Mouse (Mus musculus) heart, embryonic 15.5 days (tissue): ENCODE measurements around the gene Carns1. TPM values are rescaled to one million over a fixed set of nuclear protein-coding genes. Genes with fewer than 3 reads are reported as not detected.

ENCODE experiments used
- ATAC-seq: fragments of 200-750 bp; cut with Nextera tagmentation; replicated peaks from 2 replicates; pipeline ENCODE4 v1.8.0; 2017; ENCODE audit warnings: low read depth, moderate TSS enrichment; ENCODE audit not compliant: insufficient number of reproducible peaks, insufficient read depth, low FRiP score
- H3K27ac ChIP-seq: fragments of 300-500 bp; sonication (generic); 2 replicates; pipeline ENCODE4 v1.5.1; 2015; ENCODE audit warnings: mild to moderate bottlenecking, inconsistent platforms
- H3K27me3 ChIP-seq: fragments of 300-500 bp; sonication (generic); 2 replicates; pipeline ENCODE4 v1.6.1; 2015; ENCODE audit warnings: inconsistent platforms
- H3K36me3 ChIP-seq: fragments of 300-500 bp; sonication (generic); 2 replicates; pipeline ENCODE4 v1.6.1; 2015; ENCODE audit warnings: mild to moderate bottlenecking, inconsistent platforms
- H3K4me1 ChIP-seq: fragments of 300-500 bp; sonication (generic); replicated peaks from 2 replicates; pipeline ENCODE4 v1.6.1; 2015; ENCODE audit warnings: inconsistent platforms
- H3K4me2 ChIP-seq: fragments of 300-500 bp; sonication (generic); 2 replicates; pipeline ENCODE4 v1.6.1; 2015; ENCODE audit warnings: inconsistent platforms, mild to moderate bottlenecking, moderate library complexity
- H3K4me3 ChIP-seq: fragments of 300-500 bp; sonication (generic); 2 replicates; pipeline ENCODE4 v1.5.1; 2015; ENCODE audit warnings: mild to moderate bottlenecking, inconsistent platforms
- H3K9ac ChIP-seq: fragments of 300-500 bp; sonication (generic); 2 replicates; pipeline ENCODE4 v1.6.1; 2015; ENCODE audit warnings: mild to moderate bottlenecking, inconsistent platforms
- H3K9me3 ChIP-seq: fragments of 300-500 bp; sonication (generic); replicated peaks from 2 replicates; pipeline ENCODE4 v1.6.1; 2016; ENCODE audit warnings: inconsistent platforms
- WGBS: fragments of 180-500 bp; shearing (Covaris S2); methylation state at CpG from one replicate; pipeline ENCODE4 v1.1.7; 2015; ENCODE audit warnings: mixed read lengths; 5-methylcytosine and 5-hydroxymethylcytosine counted together
- polyA plus RNA-seq: library from polyadenylated mRNA; unstranded; fragments of >200 nt; fragmentation: Nextera tagmentation; extraction: Ambion mirVana; gene quantifications from 2 replicates; pipeline ENCODE4 v1.2.1, GENCODE M21; 2015

Gene Carns1
- polyA plus RNA-seq, 1 experiment from 2014 or later, result 12.3 TPM

- WGBS, result under 1% methylated on average over 34 of the region's 34 CpGs
- Histone ChIP-seq H3K4me2 (peak within 1 kb of the TSS; percentile 92), H3K27me3 (peaks cover 10% of the 10 kb centered on the region), H3K9ac (peak within 1 kb of the TSS; percentile 71), H3K4me1 (peaks cover 30% of the 10 kb centered on the region), H3K27ac (peak within 1 kb of the TSS; percentile 74), H3K9me3 (no peaks in the 10 kb centered on the region), H3K4me3 (peak within 1 kb of the TSS; percentile 66), H3K36me3 (peaks cover 15% of the 10 kb centered on the region)
- peak; percentile 73 for ATAC-seq
Observed at GRCm38 (mm10) chr19:4201291-4201909, 26.1 kb upstream of the Carns1 start, which contains the start of gene Rad9a. Rad9a (minus strand) TSS chr19:4201662.

- 60% methylated on average over 3 of the region's 3 CpGs for WGBS
- peaks cover 48% of the 10 kb centered on the region for H3K36me3 ChIP-seq
Observed at GRCm38 (mm10) chr19:4197180-4197579, 21.9 kb upstream of the Carns1 start.

GRCm38 (mm10) chr19:4196548-4196947 is 21.3 kb upstream of the Carns1 start:
- Histone ChIP-seq H3K36me3 (peaks cover 48% of the 10 kb centered on the region), H3K9me3 (no peaks in the 10 kb centered on the region), H3K4me2 (no peak overlapping the region), H3K27me3 (no peaks in the 10 kb centered on the region), H3K4me1 (peaks cover 51% of the 10 kb centered on the region), H3K27ac (0 out of 2 replicates have a peak overlapping the region, but pooled peaks have one; percentile 12), H3K9ac (no peak overlapping the region), H3K4me3 (no peak overlapping the region)
- WGBS, result 33% methylated on average over 5 of the region's 5 CpGs
- ATAC-seq, result no peak

More at GRCm38 (mm10) chr19:4197180-4197579, 21.9 kb upstream of the Carns1 start:
- Histone ChIP-seq H3K4me1 (peaks cover 54% of the 10 kb centered on the region), H3K27ac (no peak overlapping the region), H3K4me3 (no peak overlapping the region), H3K4me2 (no peak overlapping the region), H3K9ac (no peak overlapping the region), H3K27me3 (no peaks in the 10 kb centered on the region), H3K9me3 (no peaks in the 10 kb centered on the region)
- ATAC-seq, result no peak

GRCm38 (mm10) chr19:4196048-4196447 is 20.8 kb upstream of the Carns1 start:
- 56% methylated on average over 2 of the region's 2 CpGs for WGBS
- H3K27me3 ChIP-seq, result no peaks in the 10 kb centered on the region
- peaks cover 48% of the 10 kb centered on the region for H3K36me3 ChIP-seq
- no peaks in the 10 kb centered on the region for H3K9me3 ChIP-seq
- ATAC-seq, result no peak
- no peak overlapping the region for H3K4me2 ChIP-seq
- no peak overlapping the region for H3K9ac ChIP-seq
- H3K27ac ChIP-seq, result peak overlapping the region; percentile 12; the same call in 1 of the 2 replicates
- no peak overlapping the region for H3K4me3 ChIP-seq
- H3K4me1 ChIP-seq, result peaks cover 55% of the 10 kb centered on the region

GRCm38 (mm10) chr19:4194776-4195650 is 19.7 kb upstream of the Carns1 start:
- peaks cover 50% of the 10 kb centered on the region for H3K4me1 ChIP-seq

GRCm38 (mm10) chr19:4194021-4194724 is 18.9 kb upstream of the Carns1 start:
- no peak overlapping the region for H3K9ac ChIP-seq
- no peak overlapping the region for H3K27ac ChIP-seq
- 77% methylated on average over 8 of the region's 8 CpGs for WGBS
- H3K27me3 ChIP-seq, result no peaks in the 10 kb centered on the region
- peak overlapping the region; percentile 84; the same call in 1 of the 2 replicates for H3K4me3 ChIP-seq
- no peak for ATAC-seq
- H3K36me3 ChIP-seq, result peaks cover 46% of the 10 kb centered on the region
- peaks cover 48% of the 10 kb centered on the region for H3K4me1 ChIP-seq
- H3K4me2 ChIP-seq, result peak overlapping the region; percentile 87
- no peaks in the 10 kb centered on the region for H3K9me3 ChIP-seq

More at GRCm38 (mm10) chr19:4194776-4195650, 19.7 kb upstream of the Carns1 start:
- H3K27me3 ChIP-seq, result no peaks in the 10 kb centered on the region
- no peak overlapping the region for H3K4me2 ChIP-seq
- no peak overlapping the region for H3K9ac ChIP-seq
- H3K9me3 ChIP-seq, result no peaks in the 10 kb centered on the region
- no peak overlapping the region for H3K4me3 ChIP-seq
- ATAC-seq, result no peak
- WGBS, result 67% methylated on average over 12 of the region's 12 CpGs
- H3K36me3 ChIP-seq, result peaks cover 48% of the 10 kb centered on the region
- H3K27ac ChIP-seq, result no peak overlapping the region; the same call in 1 of the 2 replicates

GRCm38 (mm10) chr19:4193129-4193528 is 17.9 kb upstream of the Carns1 start:
- H3K4me1 ChIP-seq, result peaks cover 48% of the 10 kb centered on the region
- H3K27ac ChIP-seq, result peak overlapping the region; percentile 89
- peaks cover 46% of the 10 kb centered on the region for H3K36me3 ChIP-seq
- no peaks in the 10 kb centered on the region for H3K27me3 ChIP-seq
- peak overlapping the region; percentile 84 for H3K4me3 ChIP-seq
- WGBS, result 51% methylated on average over 6 of the region's 6 CpGs
- H3K9me3 ChIP-seq, result no peaks in the 10 kb centered on the region
- ATAC-seq, result no peak
- H3K4me2 ChIP-seq, result peak overlapping the region; percentile 87
- H3K9ac ChIP-seq, result peak overlapping the region; percentile 98

GRCm38 (mm10) chr19:4192251-4192985 is 17.1 kb upstream of the Carns1 start:
- Histone ChIP-seq H3K4me1 (peaks cover 54% of the 10 kb centered on the region), H3K27me3 (no peaks in the 10 kb centered on the region), H3K4me2 (peak overlapping the region; percentile 87), H3K27ac (peak overlapping the region; percentile 89), H3K9ac (peak overlapping the region; percentile 98), H3K36me3 (peaks cover 40% of the 10 kb centered on the region), H3K9me3 (no peaks in the 10 kb centered on the region), H3K4me3 (peak overlapping the region; percentile 84)
- peak; percentile 57 for ATAC-seq
- under 1% methylated on average over 52 of the region's 52 CpGs for WGBS

- Histone ChIP-seq H3K27me3 (no peaks in the 10 kb centered on the region), H3K4me3 (peak within 1 kb of the TSS; percentile 84), H3K4me2 (peak within 1 kb of the TSS; percentile 87), H3K27ac (peak within 1 kb of the TSS; percentile 89), H3K9me3 (no peaks in the 10 kb centered on the region), H3K9ac (peak within 1 kb of the TSS; percentile 98), H3K4me1 (peaks cover 56% of the 10 kb centered on the region), H3K36me3 (peaks cover 35% of the 10 kb centered on the region)
- ATAC-seq, result peak; percentile 93
- WGBS, result 5% methylated on average over 37 of the region's 47 CpGs
Observed at GRCm38 (mm10) chr19:4191528-4192250, 16.4 kb upstream of the Carns1 start, which contains the start of gene Ppp1ca. Ppp1ca (plus strand) TSS chr19:4192065.

- Histone ChIP-seq H3K27me3 (no peaks in the 10 kb centered on the region), H3K4me3 (peak within 1 kb of the TSS; percentile 84), H3K4me2 (peak within 1 kb of the TSS; percentile 87), H3K27ac (peak within 1 kb of the TSS; percentile 89), H3K4me1 (peaks cover 56% of the 10 kb centered on the region), H3K9me3 (no peaks in the 10 kb centered on the region), H3K36me3 (peaks cover 28% of the 10 kb centered on the region), H3K9ac (peak within 1 kb of the TSS; percentile 98)
- 63% methylated on average over 4 of the region's 4 CpGs for WGBS
- ATAC-seq, result no peak
Observed at GRCm38 (mm10) chr19:4190831-4191334, 15.6 kb upstream of the Carns1 start, which contains the start of gene Tbc1d10c. Tbc1d10c (minus strand) TSS chr19:4191284.
